Mouse (Mus musculus) brain, embryonic 14.5 days (tissue): ENCODE measurements around the gene Igf2bp2. TPM values are rescaled to one million over a fixed set of nuclear protein-coding genes. Genes with fewer than 3 reads are reported as not detected.

ENCODE experiments used
- DNase-seq: peaks from one replicate; pipeline ENCODE4 v3.0.0-alpha.2; 2011; ENCODE audit warnings: low read depth
- CTCF ChIP-seq: fragments of 200-500 bp; IDR thresholded peaks from 2 replicates; pipeline ENCODE4 v1.5.1; 2012; ENCODE audit warnings: inconsistent platforms, mild to moderate bottlenecking, moderate library complexity, borderline replicate concordance; ENCODE audit not compliant: insufficient read depth, insufficient read length; ENCODE audit errors: extremely low read depth
- POLR2A ChIP-seq: fragments of 200-500 bp; IDR thresholded peaks from 2 replicates; pipeline ENCODE4 v1.6.1; 2012; ENCODE audit warnings: mild to moderate bottlenecking, inconsistent platforms, borderline replicate concordance; ENCODE audit not compliant: poor library complexity, insufficient read depth, insufficient read length, severe bottlenecking; ENCODE audit errors: extremely low read depth
- polyA plus RNA-seq: library from polyadenylated mRNA; depleted of rRNA; stranded (reverse); fragments of >200 nt; gene quantifications from 2 replicates; pipeline ENCODE4 v1.2.3, GENCODE M21; 2012

Gene Igf2bp2
- polyA plus RNA-seq, 1 experiment, result 23.8 TPM

DNA sequence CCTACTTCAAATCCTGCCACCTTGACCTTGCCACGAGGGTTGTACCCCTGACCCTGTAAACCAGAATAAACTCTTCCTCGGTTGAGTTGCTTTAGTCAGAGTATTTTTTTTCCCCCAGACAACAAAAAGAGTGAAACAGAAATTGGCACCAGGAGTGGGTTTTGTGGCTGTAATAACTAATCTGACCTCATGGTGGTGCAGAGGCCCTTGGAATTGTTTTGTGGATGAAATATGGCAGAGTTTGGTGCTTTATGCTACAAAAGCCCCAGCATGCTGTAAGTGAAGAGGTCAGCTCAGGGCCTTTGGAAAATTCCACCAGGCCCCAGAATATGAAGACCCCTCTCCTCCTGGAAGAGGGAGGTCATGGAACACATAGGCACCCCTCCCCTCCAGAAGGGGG, 63.0 kb downstream of the Igf2bp2 start:
- no peak for DNase-seq
- TF ChIP-seq POLR2A (no peak), CTCF (peak; percentile 8; the same call in 1 of the 2 replicates)

DNA sequence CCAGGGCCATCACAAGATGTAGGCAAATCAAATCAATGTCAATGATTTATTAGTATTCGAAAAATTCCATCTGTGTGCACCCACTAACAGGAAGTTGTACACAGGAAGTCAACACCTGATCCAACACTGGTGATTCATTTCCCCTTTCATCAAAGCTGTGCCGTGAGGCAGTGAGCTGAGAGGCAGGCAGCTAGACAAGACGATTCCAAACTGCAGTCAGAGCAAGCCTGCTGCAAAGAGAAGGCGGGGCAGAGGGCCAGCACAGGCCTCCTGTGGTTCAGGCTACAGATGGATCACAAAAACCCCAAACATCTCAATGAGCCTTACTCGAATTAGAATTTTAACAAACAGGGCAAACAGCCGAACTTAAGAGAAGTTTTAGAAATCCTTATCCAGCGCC, 65.4 kb downstream of the Igf2bp2 start:
- DNase-seq, result peak; percentile 59
- no peak for TF ChIP-seq CTCF
- TF ChIP-seq POLR2A, result no peak

DNA sequence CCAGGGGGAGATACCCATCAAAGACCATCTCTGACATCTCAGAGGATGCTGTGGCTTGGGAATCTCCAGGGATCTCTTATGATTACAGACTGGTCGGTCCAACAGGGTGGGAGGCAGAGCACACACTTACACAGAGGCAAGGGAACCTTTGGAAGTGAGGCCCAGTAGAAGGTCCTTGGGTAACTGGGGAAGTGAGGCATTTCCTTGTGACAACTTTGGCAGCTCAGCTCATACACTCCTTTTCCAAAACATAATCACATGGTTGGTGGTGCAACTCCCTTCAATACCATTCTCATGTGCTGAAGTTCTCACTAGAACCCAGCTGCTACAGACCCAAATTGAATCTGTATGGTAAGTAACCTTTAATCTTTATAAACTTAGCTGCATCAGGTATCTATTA, 67.3 kb downstream of the Igf2bp2 start:
- TF ChIP-seq POLR2A (no peak), CTCF (no peak)
- DNase-seq, result no peak

DNA sequence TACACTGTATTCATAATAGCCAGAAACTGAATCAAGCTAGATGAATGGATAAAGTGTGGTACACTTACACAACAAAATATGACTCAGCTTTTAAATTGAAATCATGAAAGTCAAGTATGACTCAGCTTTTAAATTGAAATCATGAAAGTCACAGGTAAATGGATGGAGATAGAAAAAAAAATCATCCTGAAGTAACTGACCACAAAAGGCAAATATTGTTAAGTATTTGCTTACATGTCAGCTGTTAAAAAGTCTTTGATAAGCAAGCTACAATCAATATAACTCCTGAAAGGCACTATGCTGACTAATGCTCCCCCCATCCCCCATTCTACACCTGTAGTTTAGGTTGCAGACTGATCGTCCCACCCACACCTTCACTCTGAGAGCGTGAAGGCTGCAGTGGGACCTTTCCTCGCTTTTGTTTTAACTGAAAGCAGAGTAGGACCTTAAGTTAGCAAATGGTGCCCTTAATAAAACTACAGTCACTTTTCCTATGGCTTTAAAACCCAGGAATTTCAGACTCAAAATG, 71.8 kb downstream of the Igf2bp2 start:
- DNase-seq, result no peak
- no peak for TF ChIP-seq POLR2A
- TF ChIP-seq CTCF, result no peak

- no peak for TF ChIP-seq CTCF
- no peak for TF ChIP-seq POLR2A
- DNase-seq, result peak; percentile 45
Measured at GRCm38 (mm10) chr16:22085411-22085810, 77.7 kb downstream of the Igf2bp2 start.

- DNase-seq, result no peak
- TF ChIP-seq POLR2A, result no peak
- no peak for TF ChIP-seq CTCF
Measured at GRCm38 (mm10) chr16:22080125-22080710, 82.9 kb downstream of the Igf2bp2 start.

- DNase-seq, result peak; percentile 20
- TF ChIP-seq CTCF (no peak), POLR2A (no peak)
Measured at GRCm38 (mm10) chr16:22076620-22076941, 86.5 kb downstream of the Igf2bp2 start.

DNA sequence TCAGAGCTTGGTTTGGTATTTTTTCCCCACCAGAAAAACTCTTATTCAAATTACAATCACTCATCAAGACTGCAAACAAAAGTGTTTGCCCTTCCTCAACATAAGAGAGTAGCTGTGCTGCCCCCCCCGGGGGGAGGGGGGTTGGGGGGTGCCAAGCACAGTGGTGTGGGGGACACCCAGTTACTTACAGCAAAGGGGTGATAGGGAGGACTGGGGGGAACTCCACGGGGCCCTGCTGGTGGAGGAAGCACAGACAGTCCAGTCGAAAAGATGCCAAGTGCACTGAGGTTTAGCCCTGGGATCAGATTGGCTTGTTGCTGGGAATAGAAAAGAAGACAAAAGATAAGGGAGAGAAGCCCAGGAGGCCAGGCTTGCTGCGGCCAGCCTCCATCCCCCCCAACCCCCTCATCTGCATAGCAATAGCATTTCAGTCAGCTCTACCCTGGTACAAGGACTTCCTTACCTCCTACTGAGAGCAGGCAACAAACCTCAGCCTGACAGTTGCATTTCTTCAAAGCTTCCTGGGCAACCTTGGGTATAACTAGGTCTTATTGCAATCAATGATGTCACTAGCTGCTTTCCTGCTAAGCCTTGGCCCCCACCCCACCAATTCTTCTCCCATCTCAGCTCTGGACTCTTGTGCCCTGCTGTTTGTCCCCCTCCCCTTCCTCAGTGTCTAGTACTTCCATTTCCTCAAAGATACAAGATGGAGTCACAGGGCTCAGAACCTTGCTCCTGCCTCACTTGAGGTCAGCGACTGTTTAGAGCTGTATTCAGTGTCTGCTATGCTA, 87.1 kb downstream of the Igf2bp2 start:
- no peak for TF ChIP-seq CTCF
- TF ChIP-seq POLR2A, result no peak

GRCm38 (mm10) chr16:22075067-22075466, 88.0 kb downstream of the Igf2bp2 start:
- no peak for TF ChIP-seq POLR2A
- no peak for DNase-seq

More for the DNA sequence above, 87.1 kb downstream of the Igf2bp2 start:
- DNase-seq, result peak; percentile 31

GRCm38 (mm10) chr16:22071361-22071760, 91.7 kb downstream of the Igf2bp2 start:
- DNase-seq, result no peak
- TF ChIP-seq CTCF (peak; percentile 24; the same call in 1 of the 2 replicates), POLR2A (no peak)

DNA sequence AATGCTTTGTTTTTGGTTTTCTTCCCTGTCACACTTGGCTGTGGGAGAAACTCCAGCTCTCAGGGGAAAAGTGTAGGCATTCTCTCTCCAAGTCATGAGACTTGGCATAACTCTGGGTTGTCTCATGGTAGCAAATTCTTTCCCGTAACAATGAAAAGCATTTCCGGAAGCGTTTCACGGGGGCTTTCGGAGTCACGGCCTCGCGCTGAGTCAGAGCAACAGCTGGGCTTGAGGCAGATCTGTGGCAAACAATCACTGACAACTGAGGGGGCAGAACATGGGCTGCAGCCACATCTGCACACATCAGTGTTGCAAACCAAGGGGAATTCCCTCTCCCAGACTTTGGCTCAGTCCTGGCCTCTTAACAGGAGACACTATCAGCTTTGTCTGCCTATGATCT, 95.7 kb downstream of the Igf2bp2 start:
- TF ChIP-seq CTCF, result no peak
- no peak for TF ChIP-seq POLR2A
- no peak for DNase-seq

DNA sequence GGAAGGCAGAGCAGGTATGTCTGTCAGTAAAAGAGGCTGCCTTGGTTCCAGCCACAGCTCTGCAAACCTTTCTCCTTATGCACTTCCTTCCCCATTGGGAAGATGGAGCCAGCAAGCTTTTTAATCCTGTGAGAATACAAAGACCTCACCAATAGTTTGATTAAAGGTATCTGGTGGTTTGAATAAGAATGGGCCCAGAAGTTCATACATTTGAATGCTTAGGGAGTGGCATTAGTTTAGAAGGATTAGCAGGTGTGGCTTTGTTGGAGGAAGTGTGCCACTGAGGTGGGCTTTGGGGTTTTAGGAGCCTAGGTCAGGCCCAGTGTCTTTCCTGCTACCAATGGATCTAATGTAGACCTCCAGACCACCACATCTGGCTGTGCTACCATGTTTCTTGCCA, 97.6 kb downstream of the Igf2bp2 start:
- TF ChIP-seq POLR2A (no peak), CTCF (no peak)
- DNase-seq, result no peak

- DNase-seq, result no peak
- TF ChIP-seq POLR2A, result no peak
- no peak for TF ChIP-seq CTCF
Measured at GRCm38 (mm10) chr16:22062284-22062683, 100.8 kb downstream of the Igf2bp2 start.
